Mouse (Mus musculus): Measurements from ENCODE around the gene Gtpbp1. TPM values are rescaled to one million over a fixed set of nuclear protein-coding genes. Genes with fewer than 3 reads are reported as not detected.

Gtpbp1 gene
- total and polyA plus RNA-seq, 3 experiments, result 25.3 to 45.3 (median 34.2) TPM

DNA sequence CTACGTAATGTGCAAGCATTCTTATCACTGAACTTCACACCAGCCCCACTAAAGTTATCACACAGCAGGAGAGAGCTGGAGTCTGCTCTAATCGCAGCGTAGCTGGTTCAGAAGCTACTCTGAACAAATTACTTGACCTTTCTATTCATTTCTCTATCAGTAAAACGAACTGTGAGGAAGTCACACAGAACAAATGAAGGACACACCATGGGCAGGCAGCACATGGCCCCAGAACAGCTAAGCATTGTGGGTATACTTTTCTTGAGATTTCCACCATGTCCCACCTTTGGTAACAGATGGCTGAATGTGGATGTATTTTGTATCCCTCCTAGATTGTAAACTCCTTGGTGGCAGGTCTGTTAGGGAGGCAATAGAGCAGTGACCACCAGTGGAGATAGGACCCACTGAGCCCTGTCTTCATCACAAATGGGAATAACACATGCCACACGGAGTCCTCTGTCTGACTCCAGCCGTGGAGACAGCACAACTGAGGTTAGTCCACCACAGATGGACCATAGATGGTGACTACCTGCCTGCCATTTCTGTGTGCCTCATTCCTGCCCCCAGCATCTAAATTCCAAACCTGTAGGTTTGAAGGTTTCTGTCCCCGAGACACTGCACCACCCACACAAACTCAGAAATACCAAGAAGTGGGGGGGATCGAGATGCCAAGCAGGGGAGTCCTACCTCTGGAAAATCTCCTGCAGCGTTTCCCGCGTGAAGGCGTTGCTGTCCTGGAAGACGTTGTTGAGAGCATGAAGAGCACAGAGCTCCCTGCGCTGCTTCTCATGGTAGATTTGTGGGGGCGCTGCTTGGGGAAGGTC is 4.4 kb upstream of the Gtpbp1 start:
- peak; percentile 45 for DNase-seq (ENCODE audit: extremely low read depth)
- peaks cover 60% of the 10 kb centered on the region for H3K79me2 ChIP-seq (replicated peaks; ENCODE audit: control insufficient read depth, extremely low read depth, insufficient read depth, poor library complexity, severe bottlenecking)
- H3K9ac ChIP-seq (ENCODE audit: insufficient read depth, low read depth), result peak overlapping the region; percentile 93
- H3K36me3 ChIP-seq (replicated peaks in 1 of 2; ENCODE audit: control insufficient read depth in 1 of 2, insufficient read depth in 1 of 2, low read length in 1 of 2), result peaks cover 0 to 17% of the 10 kb centered on the region in 2 experiments
- dilution Hi-C loops (cut with MboI; ENCODE audit: extremely low pct_ligation_motif_present, extremely low pct_unique_long_range_greater_than_20kb, low sequenced_read_pairs) (no loop called here), in situ Hi-C loops (cut with MboI; ENCODE audit: low pct_ligation_motif_present, low pct_unique_long_range_greater_than_20kb, low sequenced_read_pairs) (no loop called here)
- peak overlapping the region; percentile 16; the same call in 1 of the 2 replicates for H3K27ac ChIP-seq (ENCODE audit: insufficient read depth, low read depth)
- peak overlapping the region; percentile 70 to 91 (median 90) for H3K4me3 ChIP-seq (replicated peaks in 1 of 3; ENCODE audit: low read depth in 2 of 3, low read length in 2 of 3, poor library complexity in 1 of 3)
- peak overlapping the region; percentile 70 for H3K4me2 ChIP-seq (ENCODE audit: insufficient read depth, low read depth, poor library complexity, severe bottlenecking)
- H3K4me1 ChIP-seq (ENCODE audit: control insufficient read depth in 1 of 2, insufficient read depth in 2 of 2), result peaks cover 10 to 66% of the 10 kb centered on the region in 2 experiments
- no peaks in the 10 kb centered on the region for H3K9me3 ChIP-seq (replicated peaks; ENCODE audit: low read length)
- TF ChIP-seq ZMIZ1 (IDR thresholded peaks at IDR 0.05; ENCODE audit: low read depth, low read length), result peak; percentile 52; the same call in 1 of the 2 replicates
- TF ChIP-seq HCFC1 (IDR thresholded peaks at IDR 0.05; ENCODE audit: low read depth, low read length), result no peak; the same call in 1 of the 2 replicates
- TF ChIP-seq MAX (IDR thresholded peaks at IDR 0.05; ENCODE audit: low read length), result peak; percentile 96
- TF ChIP-seq MYC (IDR thresholded peaks at IDR 0.05; ENCODE audit: low read depth, low read length), result peak; percentile 93
- TF ChIP-seq POLR2A (IDR thresholded peaks at IDR 0.05; ENCODE audit: low read depth, low read length), result peak; percentile 36; the same call in 1 of the 2 replicates
- peak; percentile 78 for TF ChIP-seq SIN3A (IDR thresholded peaks at IDR 0.05; ENCODE audit: low read length)
- TF ChIP-seq POLR2AphosphoS2 (IDR thresholded peaks at IDR 0.05; ENCODE audit: low read depth, low read length), result peak; percentile 38; the same call in 1 of the 2 replicates
- TF ChIP-seq MXI1 (IDR thresholded peaks at IDR 0.05; ENCODE audit: low read depth, low read length), result peak; percentile 92
- no peak for TF ChIP-seq CHD2 (IDR thresholded peaks at IDR 0.05; ENCODE audit: low read length)
- H3K27me3 ChIP-seq (replicated peaks), result peaks cover 15% of the 10 kb centered on the region

DNA sequence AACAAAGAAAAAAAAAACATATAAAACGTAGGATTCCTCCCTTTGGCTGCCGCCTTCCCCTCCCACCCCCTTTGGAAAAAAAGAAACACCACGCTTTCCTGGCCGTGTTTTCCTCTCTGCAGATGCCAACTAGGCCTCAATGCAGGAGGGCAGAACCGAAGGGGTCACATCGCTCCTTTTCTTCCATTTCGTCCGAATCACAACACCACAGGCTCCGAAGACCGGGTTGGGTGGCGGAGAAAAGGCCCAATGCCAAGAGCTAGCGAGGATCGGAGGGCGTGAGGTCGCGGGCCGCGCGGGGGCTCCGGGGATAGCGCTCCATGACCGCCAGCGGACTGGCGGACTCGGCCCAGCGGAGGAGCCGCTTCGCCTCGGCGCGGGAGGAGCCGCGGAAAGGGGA is 3.5 kb upstream of the Gtpbp1 start:
- peak overlapping the region; percentile 90 to 94 (median 91) for H3K4me3 ChIP-seq (replicated peaks in 1 of 3; ENCODE audit: low read depth in 2 of 3, low read length in 2 of 3, poor library complexity in 1 of 3)
- in situ Hi-C loops (cut with MboI; ENCODE audit: low pct_ligation_motif_present, low pct_unique_long_range_greater_than_20kb, low sequenced_read_pairs), result no loop called here

More for the DNA sequence above, 3.5 kb upstream of the Gtpbp1 start:
- peak overlapping the region; percentile 93 for H3K9ac ChIP-seq (ENCODE audit: insufficient read depth, low read depth)
- H3K27ac ChIP-seq (ENCODE audit: insufficient read depth, low read depth), result peak overlapping the region; percentile 62
- TF ChIP-seq SIN3A (IDR thresholded peaks at IDR 0.05; ENCODE audit: low read length), result peak; percentile 34
- 0 out of 2 replicates have a peak, but pooled peaks have one; percentile 30 for TF ChIP-seq MYC (IDR thresholded peaks at IDR 0.05; ENCODE audit: low read depth, low read length)
- no peak for TF ChIP-seq MAFK (IDR thresholded peaks at IDR 0.05; ENCODE audit: insufficient replicate concordance, low read length)
- peak; percentile 60 for TF ChIP-seq MXI1 (IDR thresholded peaks at IDR 0.05; ENCODE audit: low read depth, low read length)
- TF ChIP-seq ZMIZ1 (IDR thresholded peaks at IDR 0.05; ENCODE audit: low read depth, low read length), result no peak
- 0 out of 2 replicates have a peak, but pooled peaks have one; percentile 29 for TF ChIP-seq KAT2A (IDR thresholded peaks at IDR 0.05; ENCODE audit: insufficient replicate concordance, low read length)
- 0 out of 2 replicates have a peak, but pooled peaks have one; percentile 43 for TF ChIP-seq MAZ (IDR thresholded peaks at IDR 0.05; ENCODE audit: low read depth, low read length)
- H3K27me3 ChIP-seq (replicated peaks), result peaks cover 15% of the 10 kb centered on the region
- H3K4me1 ChIP-seq (ENCODE audit: control insufficient read depth in 1 of 2, insufficient read depth in 2 of 2), result peaks cover 8 to 66% of the 10 kb centered on the region in 2 experiments
- H3K4me2 ChIP-seq (ENCODE audit: insufficient read depth, low read depth, poor library complexity, severe bottlenecking), result peak overlapping the region; percentile 70; the same call in 1 of the 2 replicates
- dilution Hi-C loops (cut with MboI; ENCODE audit: extremely low pct_ligation_motif_present, extremely low pct_unique_long_range_greater_than_20kb, low sequenced_read_pairs), result no loop called here
- H3K9me3 ChIP-seq (replicated peaks; ENCODE audit: low read length), result no peaks in the 10 kb centered on the region
- peaks cover 0 to 9% of the 10 kb centered on the region in 2 experiments for H3K36me3 ChIP-seq (replicated peaks in 1 of 2; ENCODE audit: control insufficient read depth in 1 of 2, insufficient read depth in 1 of 2, low read length in 1 of 2)
- DNase-seq (ENCODE audit: extremely low read depth), result no peak
- H3K79me2 ChIP-seq (replicated peaks; ENCODE audit: control insufficient read depth, extremely low read depth, insufficient read depth, poor library complexity, severe bottlenecking), result peaks cover 61% of the 10 kb centered on the region

Measured in CH12.LX (cell line).